Mouse (Mus musculus) lung, embryonic 14.5 days (tissue): ENCODE measurements around the gene Tmem94. TPM values are rescaled to one million over a fixed set of nuclear protein-coding genes. Genes with fewer than 3 reads are reported as not detected.

Experiments
- ATAC-seq: fragments of 200-750 bp; cut with Nextera tagmentation; 2 replicates; pipeline ENCODE4 v1.8.0; 2017; ENCODE audit warnings: mild to moderate bottlenecking, moderate TSS enrichment, moderate library complexity; ENCODE audit not compliant: insufficient read depth
- DNase-seq: peaks from one replicate; pipeline ENCODE4 v3.0.0-alpha.2; 2015
- H3K27ac ChIP-seq: fragments of 300-500 bp; sonication (generic); 2 replicates; pipeline ENCODE4 v1.5.1; 2014; ENCODE audit warnings: low read depth, mild to moderate bottlenecking, moderate library complexity
- H3K27me3 ChIP-seq: fragments of 300-500 bp; sonication (generic); 2 replicates; pipeline ENCODE4 v1.6.1; 2014; ENCODE audit warnings: low read length, control low read depth; ENCODE audit not compliant: insufficient read depth
- H3K36me3 ChIP-seq: fragments of 300-500 bp; sonication (generic); 2 replicates; pipeline ENCODE4 v1.6.1; 2014; ENCODE audit warnings: control low read depth; ENCODE audit not compliant: insufficient read depth
- H3K4me1 ChIP-seq: fragments of 300-500 bp; sonication (generic); 2 replicates; pipeline ENCODE4 v1.6.1; 2014; ENCODE audit warnings: antibody characterized with exemption, control low read depth; ENCODE audit not compliant: insufficient read depth
- H3K4me2 ChIP-seq: fragments of 300-500 bp; sonication (generic); 2 replicates; pipeline ENCODE4 v1.6.1; 2014; ENCODE audit warnings: mild to moderate bottlenecking
- H3K4me3 ChIP-seq: fragments of 300-500 bp; sonication (generic); 2 replicates; pipeline ENCODE4 v1.5.1; 2014; ENCODE audit warnings: low read depth, low read length
- H3K9ac ChIP-seq: fragments of 300-500 bp; sonication (generic); 2 replicates; pipeline ENCODE4 v1.6.1; 2014
- H3K9me3 ChIP-seq: fragments of 300-500 bp; sonication (generic); 2 replicates; pipeline ENCODE4 v1.6.1; 2016; ENCODE audit warnings: low read depth, low read length, control low read depth
- CTCF ChIP-seq: IDR thresholded peaks from 2 replicates; pipeline ENCODE4 v1.5.1; 2016; ENCODE audit warnings: antibody characterized with exemption, low read depth
- WGBS: fragments of 180-500 bp; shearing (Covaris S2); extraction: QIAGEN DNeasy Blood & Tissue Kit; methylation state at CpG from one replicate; pipeline ENCODE4 v1.1.7; 2014; 5-methylcytosine and 5-hydroxymethylcytosine counted together
- polyA plus RNA-seq: library from polyadenylated mRNA; unstranded; fragments of >200 nt; fragmentation: Nextera tagmentation; extraction: Ambion mirVana; gene quantifications from 2 replicates; pipeline ENCODE4 v1.2.1, GENCODE M21; 2014

Gene Tmem94
- 18.5 and 20.9 TPM in 2 replicates for polyA plus RNA-seq

- TF ChIP-seq CTCF, result peak; percentile 65
- H3K4me3 ChIP-seq, result peak within 1 kb of the TSS; percentile 87
- H3K4me2 ChIP-seq, result peak within 1 kb of the TSS; percentile 93
- peak; percentile 100 for DNase-seq
- H3K9ac ChIP-seq, result peak within 1 kb of the TSS; percentile 95
- peak; percentile 97 for ATAC-seq
- under 1% methylated on average over 31 of the region's 32 CpGs for WGBS
- H3K9me3 ChIP-seq, result no peaks in the 10 kb centered on the region; the same call in 1 of the 2 replicates
- no peaks in the 10 kb centered on the region for H3K27me3 ChIP-seq
- peak within 1 kb of the TSS; percentile 92 for H3K27ac ChIP-seq
- no peaks in the 10 kb centered on the region for H3K36me3 ChIP-seq
- H3K4me1 ChIP-seq, result no peaks in the 10 kb centered on the region; the same call in 1 of the 2 replicates
Measured at GRCm38 (mm10) chr11:115765103-115765606, at the start of gene Tmem94. TSS of gene Tmem94 (plus strand) at chr11:115765433.

GRCm38 (mm10) chr11:115716410-115717338 is 48.6 kb upstream of the Tmem94 start:
- H3K4me3 ChIP-seq, result no peak overlapping the region
- ATAC-seq (no peak), DNase-seq (no peak)
- WGBS, result 62% methylated on average over 15 of the region's 15 CpGs
- H3K27me3 ChIP-seq, result no peaks in the 10 kb centered on the region
- TF ChIP-seq CTCF, result no peak
- no peak overlapping the region for H3K4me2 ChIP-seq
- no peaks in the 10 kb centered on the region for H3K4me1 ChIP-seq
- no peaks in the 10 kb centered on the region for H3K36me3 ChIP-seq
- no peak overlapping the region for H3K27ac ChIP-seq
- no peaks in the 10 kb centered on the region for H3K9me3 ChIP-seq
- no peak overlapping the region for H3K9ac ChIP-seq

- no peaks in the 10 kb centered on the region for H3K36me3 ChIP-seq
- H3K9me3 ChIP-seq, result no peaks in the 10 kb centered on the region
- 44% methylated on average over 8 of the region's 8 CpGs for WGBS
- no peak overlapping the region for H3K4me3 ChIP-seq
- TF ChIP-seq CTCF, result peak; percentile 65
- no peaks in the 10 kb centered on the region for H3K27me3 ChIP-seq
- H3K4me2 ChIP-seq, result no peak overlapping the region
- H3K4me1 ChIP-seq, result no peaks in the 10 kb centered on the region
- H3K27ac ChIP-seq, result no peak overlapping the region
- DNase-seq (peak; percentile 39), ATAC-seq (no peak)
- no peak overlapping the region for H3K9ac ChIP-seq
Measured at GRCm38 (mm10) chr11:115717660-115718390, 47.4 kb upstream of the Tmem94 start.

GRCm38 (mm10) chr11:115722638-115723037 is 42.6 kb upstream of the Tmem94 start:
- peak; percentile 91 for DNase-seq
- H3K9ac ChIP-seq, result no peak overlapping the region
- WGBS, result 15% methylated on average over 14 of the region's 14 CpGs
- no peak for ATAC-seq
- no peak overlapping the region for H3K4me3 ChIP-seq
- no peaks in the 10 kb centered on the region for H3K4me1 ChIP-seq
- no peaks in the 10 kb centered on the region for H3K9me3 ChIP-seq
- H3K4me2 ChIP-seq, result peak overlapping the region; percentile 25; the same call in 1 of the 2 replicates
- peak; percentile 99 for TF ChIP-seq CTCF
- no peaks in the 10 kb centered on the region for H3K36me3 ChIP-seq
- no peaks in the 10 kb centered on the region for H3K27me3 ChIP-seq
- no peak overlapping the region for H3K27ac ChIP-seq

GRCm38 (mm10) chr11:115723231-115723630 is 42.0 kb upstream of the Tmem94 start:
- H3K36me3 ChIP-seq, result no peaks in the 10 kb centered on the region
- H3K27ac ChIP-seq, result no peak overlapping the region
- no peaks in the 10 kb centered on the region for H3K4me1 ChIP-seq
- ATAC-seq, result no peak
- no peak overlapping the region for H3K4me2 ChIP-seq
- no peak for DNase-seq
- no peaks in the 10 kb centered on the region for H3K9me3 ChIP-seq
- whole genome bisulfite sequencing, result 72% methylated on average over 2 of the region's 2 CpGs
- no peak overlapping the region for H3K4me3 ChIP-seq
- no peak for TF ChIP-seq CTCF
- H3K27me3 ChIP-seq, result no peaks in the 10 kb centered on the region
- H3K9ac ChIP-seq, result no peak overlapping the region

GRCm38 (mm10) chr11:115734041-115734686 is 31.1 kb upstream of the Tmem94 start:
- H3K27ac ChIP-seq, result no peak overlapping the region
- WGBS, result 41% methylated on average over 11 of the region's 11 CpGs

More at GRCm38 (mm10) chr11:115734041-115734686, 31.1 kb upstream of the Tmem94 start:
- H3K4me2 ChIP-seq, result no peak overlapping the region
- ATAC-seq (no peak), DNase-seq (no peak)
- H3K9me3 ChIP-seq, result no peaks in the 10 kb centered on the region
- H3K4me1 ChIP-seq, result no peaks in the 10 kb centered on the region
- H3K27me3 ChIP-seq, result no peaks in the 10 kb centered on the region
- no peak overlapping the region for H3K4me3 ChIP-seq
- H3K36me3 ChIP-seq, result no peaks in the 10 kb centered on the region
- H3K9ac ChIP-seq, result no peak overlapping the region
- no peak for TF ChIP-seq CTCF
